Mouse (Mus musculus): ENCODE data around the gene Rps6ka2.

The Rps6ka2 gene

DNA sequence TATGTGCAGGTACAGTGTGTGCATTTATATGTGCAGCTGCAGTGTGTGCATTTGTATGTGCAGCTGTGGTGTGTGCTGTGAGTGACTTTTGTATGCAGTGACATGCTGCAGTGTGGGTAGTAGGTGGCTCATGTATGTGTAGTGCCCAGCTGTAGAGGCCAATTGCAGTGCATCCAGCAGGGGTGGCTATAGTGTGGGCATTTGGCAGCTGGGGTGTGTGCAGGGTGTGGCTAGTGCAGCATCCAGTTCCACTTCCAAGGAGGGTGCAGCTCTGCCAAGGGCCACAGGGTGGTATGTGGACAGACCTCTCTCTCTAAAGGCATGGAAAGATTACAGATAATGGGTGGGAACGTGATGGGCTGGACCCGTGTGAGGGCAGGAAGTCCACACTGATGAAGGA is 43.3 kb downstream of the Rps6ka2 start:
- in situ Hi-C loops (cut with MboI; ENCODE audit: low pct_unique_long_range_greater_than_20kb in 1 of 2, low sequenced_read_pairs in 2 of 2, unreplicated experiment in 1 of 2): no loop called here

DNA sequence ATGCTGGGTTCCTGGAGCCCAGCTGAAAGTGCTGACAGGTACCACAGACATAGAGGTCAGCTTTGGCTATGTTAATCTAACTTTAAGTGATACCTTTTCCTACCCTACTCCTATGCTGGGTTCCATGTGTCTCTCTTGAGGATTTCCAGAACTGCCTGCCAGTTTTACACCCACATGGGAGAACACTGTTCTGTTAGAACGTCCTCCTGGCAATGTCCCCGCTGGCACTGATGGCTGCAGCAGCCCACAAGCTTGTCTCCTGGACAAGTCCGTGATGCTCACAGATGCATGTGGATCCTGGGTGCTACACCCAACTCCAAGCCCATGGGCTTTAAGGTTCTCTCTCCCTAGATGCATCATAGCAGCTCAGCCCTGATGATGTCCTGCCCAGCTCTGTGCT is 44.1 kb downstream of the Rps6ka2 start:
- in situ Hi-C loops (cut with MboI; ENCODE audit: low pct_unique_long_range_greater_than_20kb in 1 of 2, low sequenced_read_pairs in 2 of 2, unreplicated experiment in 1 of 2): no loop called here

DNA sequence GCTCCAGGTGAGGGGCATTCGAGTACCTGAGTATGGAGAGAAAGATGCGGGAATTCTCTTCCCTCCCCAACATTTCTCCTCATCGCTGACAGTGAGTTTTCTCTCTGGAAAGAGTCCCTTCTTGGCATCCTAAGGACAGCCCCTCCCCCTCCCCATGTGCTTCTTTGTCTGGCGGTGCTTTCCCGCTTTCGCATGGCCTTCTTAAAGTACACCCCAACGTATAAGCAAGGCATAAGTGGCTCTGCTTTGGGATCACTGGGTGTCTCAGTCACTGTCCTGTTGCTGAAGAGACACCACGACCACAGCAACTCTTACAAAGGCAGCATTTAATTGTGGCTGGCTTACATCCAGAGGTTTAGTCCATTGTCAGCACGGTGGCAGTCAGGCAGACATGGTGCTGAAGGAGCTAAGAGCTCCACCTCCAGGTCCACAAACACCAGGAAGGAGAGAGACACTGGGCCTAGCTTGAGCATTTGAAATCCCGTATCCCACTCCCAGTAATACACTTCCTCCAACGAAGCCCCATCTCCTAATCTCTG is 47.9 kb downstream of the Rps6ka2 start:
- in situ Hi-C loops (cut with MboI; ENCODE audit: low pct_unique_long_range_greater_than_20kb in 1 of 2, low sequenced_read_pairs in 2 of 2, unreplicated experiment in 1 of 2): no loop called here

DNA sequence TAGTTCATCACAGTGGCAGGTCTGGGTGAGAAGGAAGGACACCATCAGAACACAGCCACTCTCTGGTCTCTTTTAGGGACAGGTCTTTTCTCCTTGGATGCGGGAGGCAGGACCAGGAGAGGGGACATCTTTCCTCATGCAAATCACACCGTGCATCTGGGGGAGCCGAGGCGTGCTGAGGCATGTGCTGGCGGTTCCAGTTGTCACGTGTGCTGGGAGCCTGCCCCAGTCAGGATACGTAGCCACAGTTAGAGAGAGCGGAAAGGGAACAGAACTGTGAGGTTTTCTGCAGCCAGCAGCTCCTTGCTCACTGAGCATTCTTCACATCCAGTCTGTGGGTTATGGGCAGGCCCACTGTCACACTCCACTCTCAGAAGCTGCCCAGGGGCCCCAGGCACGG is 48.5 kb downstream of the Rps6ka2 start:
- in situ Hi-C loops (cut with MboI; ENCODE audit: low pct_unique_long_range_greater_than_20kb in 1 of 2, low sequenced_read_pairs in 2 of 2, unreplicated experiment in 1 of 2): no loop called here

DNA sequence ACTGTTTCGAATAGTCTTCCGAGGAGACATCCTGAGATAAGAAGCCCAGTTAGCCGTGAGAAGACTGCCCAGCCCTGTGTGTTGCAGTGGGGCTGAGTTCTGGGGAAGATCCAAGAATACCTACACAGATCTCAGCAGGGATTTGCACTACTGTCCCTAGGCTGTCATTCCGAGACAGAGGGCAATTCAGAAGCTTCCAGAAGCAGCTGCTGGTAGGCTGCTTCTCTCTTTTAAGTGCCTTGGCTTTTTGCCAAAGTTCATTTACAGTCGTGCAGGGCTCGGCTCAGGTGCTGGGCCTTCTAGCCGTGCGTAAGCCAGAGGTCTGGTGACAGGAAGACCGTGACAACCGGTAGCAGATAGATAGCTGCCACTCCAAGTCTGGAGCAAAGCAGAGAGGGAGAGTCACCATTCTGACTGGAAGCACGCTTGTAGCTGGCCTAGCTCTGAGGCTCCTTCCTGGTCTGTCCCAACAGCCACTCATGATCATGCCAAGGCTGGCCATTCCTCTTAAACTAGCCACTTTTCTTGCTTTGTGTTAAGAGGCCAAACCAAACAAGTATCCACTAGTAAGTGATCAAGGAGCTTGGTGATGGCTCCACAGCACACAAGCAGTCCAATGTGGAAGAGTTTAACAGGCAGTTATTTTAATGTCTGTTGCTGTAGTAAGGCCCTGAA is 49.3 kb downstream of the Rps6ka2 start:
- in situ Hi-C loops (cut with MboI; ENCODE audit: low pct_unique_long_range_greater_than_20kb in 1 of 2, low sequenced_read_pairs in 2 of 2, unreplicated experiment in 1 of 2): no loop called here

DNA sequence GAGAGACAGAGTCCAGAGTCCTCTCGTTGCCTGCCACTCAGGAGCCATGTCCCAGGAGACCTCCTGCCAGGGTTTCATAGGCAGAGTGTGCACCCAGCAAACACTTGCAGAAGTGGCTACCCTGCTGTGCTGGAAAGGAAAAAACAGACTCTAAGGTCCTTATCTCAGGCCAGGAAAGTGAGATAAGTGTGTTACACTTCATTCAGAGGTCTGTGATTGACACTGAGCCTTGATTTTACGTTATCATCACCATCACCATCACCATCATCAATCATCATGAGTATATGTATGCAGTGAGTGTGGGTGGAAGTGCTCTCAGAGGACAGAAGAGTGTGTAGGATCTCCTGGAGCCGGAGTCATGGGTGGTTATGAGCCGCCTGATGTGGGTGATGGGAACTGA is 51.4 kb downstream of the Rps6ka2 start:
- in situ Hi-C loops (cut with MboI; ENCODE audit: low pct_unique_long_range_greater_than_20kb in 1 of 2, low sequenced_read_pairs in 2 of 2, unreplicated experiment in 1 of 2): no loop called here

DNA sequence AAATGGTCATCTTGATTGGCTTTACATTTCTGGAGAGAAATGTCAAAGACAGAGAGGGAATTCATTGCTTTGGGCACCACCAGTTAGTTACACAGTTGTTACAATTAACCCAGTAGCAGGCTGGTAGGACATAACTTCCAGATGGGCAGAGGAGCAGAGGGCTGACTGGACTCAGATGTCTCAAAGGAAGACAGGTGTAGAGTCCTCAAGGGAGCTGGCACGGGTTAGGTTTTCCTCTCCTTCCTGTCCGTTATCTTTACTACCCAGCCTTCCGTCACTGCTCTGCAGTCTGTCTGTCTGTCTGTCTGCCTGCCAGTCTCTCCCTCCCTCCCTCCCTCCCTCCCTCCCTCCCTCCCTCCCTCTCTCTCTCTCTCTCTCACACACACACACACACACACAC is 52.3 kb downstream of the Rps6ka2 start:
- in situ Hi-C loops (cut with MboI; ENCODE audit: low pct_unique_long_range_greater_than_20kb in 1 of 2, low sequenced_read_pairs in 2 of 2, unreplicated experiment in 1 of 2): no loop called here

DNA sequence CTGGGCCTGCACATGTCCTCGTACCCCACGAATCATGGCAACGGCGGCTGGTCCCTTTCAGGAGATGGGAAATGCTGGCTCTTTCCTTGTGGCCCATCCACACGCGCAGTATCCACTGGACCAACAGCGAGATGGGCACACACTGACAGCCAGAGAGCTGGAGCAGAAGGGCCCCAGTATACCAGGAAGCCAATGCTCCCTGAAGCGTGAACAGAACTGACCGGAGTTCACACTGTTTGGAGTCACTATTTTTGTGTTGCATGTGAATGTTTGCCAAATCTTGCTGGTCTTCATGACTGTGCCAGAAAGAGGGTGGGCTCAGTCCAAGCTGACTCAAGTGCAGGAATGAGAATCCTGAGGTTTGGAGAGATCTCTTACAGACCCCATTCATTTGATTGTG is 58.6 kb downstream of the Rps6ka2 start:
- in situ Hi-C loops (cut with MboI; ENCODE audit: low pct_unique_long_range_greater_than_20kb in 1 of 2, low sequenced_read_pairs in 2 of 2, unreplicated experiment in 1 of 2): no loop called here

DNA sequence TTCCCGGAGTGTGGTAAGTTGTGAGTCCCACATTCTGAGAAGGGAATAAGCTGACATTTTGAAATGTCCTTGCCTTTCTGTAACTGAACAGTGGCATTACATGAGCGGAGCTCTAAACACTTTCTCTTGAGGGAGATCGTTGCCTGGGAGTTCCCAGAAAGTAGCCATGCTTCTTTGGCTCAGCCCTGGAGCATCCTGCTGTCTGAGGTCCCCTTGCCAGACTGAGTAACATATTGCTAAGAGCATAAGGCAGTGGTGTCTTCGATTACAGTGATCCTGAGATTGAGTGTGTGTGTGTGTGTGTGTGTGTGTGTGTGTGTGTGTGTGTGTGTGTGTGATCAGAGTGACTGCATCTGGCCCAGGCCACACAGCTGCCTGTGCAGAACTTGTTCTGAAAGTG is 61.4 kb downstream of the Rps6ka2 start:
- in situ Hi-C loops (cut with MboI; ENCODE audit: low pct_unique_long_range_greater_than_20kb in 1 of 2, low sequenced_read_pairs in 2 of 2, unreplicated experiment in 1 of 2): no loop called here

DNA sequence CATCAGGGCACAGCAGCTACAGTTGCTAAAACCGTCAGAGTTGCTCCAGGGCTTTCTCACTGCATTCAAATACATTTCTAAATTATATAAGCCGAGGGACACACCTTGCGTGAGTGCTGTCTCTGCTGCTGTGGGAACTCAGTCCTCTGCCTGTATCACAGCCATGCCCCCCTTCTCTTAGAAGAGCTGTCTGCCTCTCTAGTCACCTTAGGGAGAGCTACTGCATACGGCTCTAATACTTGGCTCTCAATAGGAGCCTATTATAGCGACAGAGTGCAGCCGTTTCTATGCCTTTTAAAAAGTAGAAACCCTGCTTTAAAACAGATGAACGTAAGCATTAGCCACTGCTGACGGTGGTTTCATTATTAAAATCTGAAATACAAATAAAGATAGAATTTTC is 61.9 kb downstream of the Rps6ka2 start:
- in situ Hi-C loops (cut with MboI; ENCODE audit: low pct_unique_long_range_greater_than_20kb in 1 of 2, low sequenced_read_pairs in 2 of 2, unreplicated experiment in 1 of 2): no loop called here

DNA sequence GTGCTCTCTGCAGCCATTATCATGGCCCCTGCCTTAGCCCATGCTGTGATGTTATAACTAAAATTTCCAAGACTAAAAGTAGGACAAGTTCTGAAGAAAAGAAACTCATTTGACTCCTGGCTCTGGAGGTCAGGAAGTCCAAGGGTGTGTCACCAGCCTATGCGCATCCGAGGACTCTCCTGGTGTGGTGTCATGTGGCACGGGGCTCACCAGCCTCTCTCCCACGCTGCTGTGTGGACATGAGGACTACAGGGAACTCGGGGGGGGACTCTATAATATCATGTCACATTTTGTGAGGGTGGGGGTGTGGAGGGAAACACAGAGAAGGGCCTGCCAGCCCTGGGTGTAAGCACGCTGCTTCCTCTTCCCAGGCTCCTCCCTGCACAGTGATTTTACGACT is 62.5 kb downstream of the Rps6ka2 start:
- in situ Hi-C loops (cut with MboI; ENCODE audit: low pct_unique_long_range_greater_than_20kb in 1 of 2, low sequenced_read_pairs in 2 of 2, unreplicated experiment in 1 of 2): no loop called here

DNA sequence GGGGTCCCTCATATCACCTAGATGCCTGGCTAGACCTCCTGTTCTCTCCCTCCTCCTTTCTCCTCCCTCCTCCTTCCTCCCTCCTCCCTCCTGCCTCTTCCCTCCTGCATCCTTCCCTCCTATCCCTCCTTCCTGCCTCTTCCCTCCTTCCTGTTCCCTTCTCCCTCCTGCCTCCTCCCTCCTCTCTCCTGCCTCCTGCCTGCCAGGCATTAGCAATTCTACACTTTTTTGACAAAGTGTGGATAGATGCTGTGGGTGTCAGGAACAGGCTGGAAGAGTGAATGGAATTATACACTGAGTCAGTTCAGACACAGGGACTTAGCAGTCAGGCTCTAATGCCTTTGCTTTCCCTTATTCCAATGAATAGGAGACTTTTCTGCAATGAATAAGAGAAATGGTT is 63.3 kb downstream of the Rps6ka2 start:
- in situ Hi-C loops (cut with MboI; ENCODE audit: low pct_unique_long_range_greater_than_20kb in 1 of 2, low sequenced_read_pairs in 2 of 2, unreplicated experiment in 1 of 2): no loop called here

DNA sequence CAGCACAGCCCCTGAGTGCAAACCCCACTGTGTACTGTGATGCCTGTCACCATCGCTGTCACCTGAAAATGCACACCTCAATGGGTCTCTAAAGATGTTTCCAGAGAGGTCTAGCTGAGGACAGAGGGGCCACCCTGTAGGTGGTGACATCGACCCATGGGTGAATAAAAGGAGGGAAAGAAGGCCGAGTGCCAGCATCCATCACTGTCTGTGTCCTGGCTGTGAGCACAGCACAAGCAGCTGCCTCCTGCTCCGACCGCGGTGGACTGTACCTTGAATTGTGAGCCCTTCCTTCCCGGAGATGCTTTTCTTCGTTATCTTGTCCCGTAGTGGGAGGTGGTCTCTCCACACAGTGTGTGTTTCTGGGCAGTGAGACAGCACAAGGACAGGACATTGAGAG is 67.8 kb downstream of the Rps6ka2 start:
- in situ Hi-C loops (cut with MboI; ENCODE audit: low pct_unique_long_range_greater_than_20kb in 1 of 2, low sequenced_read_pairs in 2 of 2, unreplicated experiment in 1 of 2): no loop called here

DNA sequence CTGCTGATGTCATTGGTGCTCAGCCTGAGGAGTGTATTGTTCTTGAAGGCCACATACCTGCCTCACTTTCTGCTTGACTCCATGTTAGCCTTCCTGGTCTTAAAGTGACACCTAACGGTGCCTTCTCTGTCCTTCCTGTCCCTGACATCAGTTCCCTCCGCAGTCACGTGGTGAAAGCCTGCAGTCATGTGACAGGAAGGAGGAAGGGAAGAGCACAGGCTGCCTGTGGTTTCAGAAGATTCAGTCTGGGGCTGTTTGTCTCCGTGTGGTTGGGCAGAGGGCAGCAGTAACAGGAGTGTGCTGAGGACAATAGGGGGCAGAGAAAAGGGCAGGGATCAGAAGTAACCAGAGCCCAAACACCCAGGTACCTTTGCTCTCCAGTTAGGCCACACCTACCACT is 68.9 kb downstream of the Rps6ka2 start:
- in situ Hi-C loops (cut with MboI; ENCODE audit: low pct_unique_long_range_greater_than_20kb in 1 of 2, low sequenced_read_pairs in 2 of 2, unreplicated experiment in 1 of 2): no loop called here

DNA sequence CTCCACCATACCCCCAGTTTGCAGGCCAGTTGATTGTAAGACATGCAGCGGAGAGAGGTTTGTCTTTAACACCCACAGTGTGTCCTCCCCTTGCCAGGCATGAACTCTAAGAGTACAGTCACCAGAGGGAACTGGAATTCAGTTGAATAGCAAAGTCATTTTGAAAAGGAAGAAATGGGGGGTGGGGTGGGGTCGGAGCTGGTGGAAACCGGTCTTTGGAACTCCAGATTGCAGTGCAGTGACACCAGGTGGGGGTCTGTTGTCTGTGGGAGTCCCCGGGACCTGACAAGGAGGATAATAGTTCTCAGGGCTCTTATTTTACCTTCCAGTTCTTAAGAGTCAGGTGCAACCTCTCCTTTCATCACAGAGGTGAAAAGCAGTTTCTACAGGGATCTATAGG is 70.6 kb downstream of the Rps6ka2 start:
- in situ Hi-C loops (cut with MboI; ENCODE audit: low pct_unique_long_range_greater_than_20kb in 1 of 2, low sequenced_read_pairs in 2 of 2, unreplicated experiment in 1 of 2): no loop called here

DNA sequence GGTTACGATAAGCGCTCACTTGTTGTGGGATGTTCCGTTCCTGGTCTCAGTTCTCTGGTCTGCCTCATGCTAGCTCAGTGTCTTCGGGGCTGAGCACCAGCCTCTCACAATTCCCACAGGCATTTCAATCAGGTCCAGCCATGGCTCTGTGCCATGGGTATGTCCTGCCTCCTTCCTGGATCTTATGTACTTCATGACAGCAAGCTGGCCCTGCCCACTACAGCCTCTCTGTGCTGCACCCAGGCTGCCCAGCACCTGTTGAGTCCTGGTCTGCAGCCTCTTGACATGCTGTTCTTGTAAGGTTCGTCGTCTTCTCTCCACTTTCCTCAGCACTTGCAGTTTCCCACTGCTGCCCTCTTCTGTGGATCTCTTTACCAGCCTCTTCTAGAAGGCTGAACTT is 75.2 kb downstream of the Rps6ka2 start:
- in situ Hi-C loops (cut with MboI; ENCODE audit: low pct_unique_long_range_greater_than_20kb in 1 of 2, low sequenced_read_pairs in 2 of 2, unreplicated experiment in 1 of 2): no loop called here

DNA sequence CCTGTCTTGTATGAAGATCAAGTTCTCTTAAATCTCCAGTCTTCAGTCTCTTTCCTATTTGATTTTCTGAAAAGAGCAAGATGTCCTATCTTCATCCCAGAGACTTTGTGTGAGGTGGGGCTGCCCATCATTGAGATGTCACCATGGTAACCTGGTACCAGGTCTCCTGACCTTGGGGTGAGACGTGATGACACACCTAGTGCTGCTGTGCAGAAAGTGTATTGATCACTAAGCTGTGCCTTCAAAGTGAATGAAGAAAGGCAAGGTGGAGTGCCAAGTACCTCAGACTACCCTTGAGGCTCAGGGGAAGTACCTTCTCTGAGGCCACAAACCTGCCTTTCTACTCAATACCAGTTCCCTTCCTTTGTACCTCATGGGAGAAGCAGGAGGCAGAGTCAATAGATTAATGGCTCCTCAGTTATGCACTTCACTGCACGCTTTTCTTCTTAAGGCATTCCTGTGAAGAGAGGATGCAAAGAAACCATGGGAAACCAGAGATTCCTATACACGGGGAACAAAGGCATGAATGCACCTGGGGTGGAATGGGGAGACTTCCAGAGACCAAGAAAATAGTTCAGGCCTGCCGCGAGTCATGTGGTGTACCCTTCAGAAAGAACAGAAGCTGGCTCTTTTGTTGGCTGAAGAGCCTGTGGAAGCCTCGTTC is 77.1 kb downstream of the Rps6ka2 start:
- in situ Hi-C loops (cut with MboI; ENCODE audit: low pct_unique_long_range_greater_than_20kb in 1 of 2, low sequenced_read_pairs in 2 of 2, unreplicated experiment in 1 of 2): no loop called here

DNA sequence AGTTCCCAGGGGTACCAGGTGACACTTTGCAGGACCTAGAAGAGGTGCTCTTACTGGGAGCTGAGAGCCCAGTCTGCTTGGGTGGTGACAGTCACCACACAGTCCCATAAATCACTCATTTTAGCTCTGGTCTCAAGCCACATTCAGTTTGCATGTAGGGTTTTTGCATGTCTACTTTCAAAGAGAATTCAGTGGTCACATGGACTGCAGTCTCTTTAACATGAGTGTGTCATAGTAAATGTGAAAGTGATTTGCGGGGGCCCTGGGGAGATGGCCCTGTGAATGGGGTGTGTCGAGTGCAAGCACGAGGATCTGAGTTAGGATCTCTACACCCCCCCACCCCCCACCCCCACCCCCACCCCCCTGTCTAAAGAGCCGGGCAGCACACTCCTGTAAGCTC is 80.5 kb downstream of the Rps6ka2 start:
- in situ Hi-C loops (cut with MboI; ENCODE audit: low pct_unique_long_range_greater_than_20kb in 1 of 2, low sequenced_read_pairs in 2 of 2, unreplicated experiment in 1 of 2): no loop called here

DNA sequence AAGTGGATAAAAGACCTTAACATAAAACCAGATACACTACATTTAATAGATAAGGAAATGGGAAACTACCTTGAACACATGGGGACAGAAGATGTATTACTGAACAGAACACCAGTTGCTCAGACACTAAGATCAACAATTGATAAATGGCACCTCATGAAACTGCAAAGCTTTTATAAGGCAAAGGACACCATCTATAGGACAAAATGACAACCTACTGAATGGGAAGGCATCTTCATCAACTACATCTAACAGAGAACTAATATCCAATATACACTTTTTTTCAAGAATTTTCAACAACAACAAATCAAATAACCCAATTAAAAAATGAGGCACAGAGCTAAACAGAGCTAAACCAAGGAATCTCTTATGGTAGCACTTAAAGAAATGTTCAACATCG is 87.3 kb downstream of the Rps6ka2 start:
- in situ Hi-C loops (cut with MboI; ENCODE audit: low pct_unique_long_range_greater_than_20kb in 1 of 2, low sequenced_read_pairs in 2 of 2, unreplicated experiment in 1 of 2): no loop called here

DNA sequence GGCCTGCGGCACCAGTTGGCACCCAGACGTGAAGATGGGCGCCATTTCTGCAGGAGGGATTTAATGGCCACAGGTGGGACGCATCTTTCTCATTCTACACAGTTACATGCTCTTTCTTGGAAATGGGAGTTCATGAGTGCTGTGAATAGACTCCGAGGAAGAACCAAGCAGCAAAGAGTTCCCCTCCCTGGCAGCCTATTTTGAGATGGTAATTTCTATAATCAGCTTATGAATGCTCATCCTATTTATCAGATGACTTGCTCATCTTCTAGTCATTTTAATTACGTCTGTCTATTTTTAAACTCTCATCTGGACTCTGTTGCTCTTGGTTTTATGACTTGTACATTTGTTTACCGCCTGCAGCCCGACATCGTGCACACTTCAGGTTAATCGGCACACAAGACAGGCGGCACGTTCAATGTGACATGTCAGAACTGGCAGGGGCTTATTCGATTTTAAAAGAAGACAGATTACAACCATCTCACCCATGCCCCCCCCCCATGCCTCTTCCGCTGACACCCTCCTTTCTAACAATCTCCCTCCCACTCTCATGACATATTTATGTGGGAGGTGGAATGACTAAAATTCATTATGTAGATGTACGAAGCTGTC is 88.9 kb downstream of the Rps6ka2 start:
- in situ Hi-C loops (cut with MboI; ENCODE audit: low pct_unique_long_range_greater_than_20kb in 1 of 2, low sequenced_read_pairs in 2 of 2, unreplicated experiment in 1 of 2): no loop called here
